Mouse (Mus musculus): ENCODE measurements around the gene Dbn1.

The Dbn1 gene

DNA sequence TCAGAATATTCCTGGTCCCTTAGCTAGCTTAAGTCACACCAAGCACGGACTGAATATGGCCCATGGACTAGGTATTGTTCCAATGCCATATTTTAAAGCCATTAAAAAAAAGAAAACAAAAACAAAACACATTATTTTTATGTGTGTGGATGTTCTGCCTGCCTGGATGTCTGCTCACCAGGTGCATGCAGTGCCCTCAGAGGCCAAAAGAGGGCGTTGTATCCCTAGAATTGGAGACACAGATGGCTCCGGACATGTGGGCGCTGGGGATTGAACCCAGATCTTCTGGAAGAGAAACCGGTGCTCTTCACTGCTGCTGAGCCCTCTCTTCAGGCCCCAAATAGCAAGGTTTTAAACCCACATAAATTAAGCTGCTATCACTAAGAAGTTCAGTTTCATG lies 9.9 kb downstream of the Dbn1 start:
- peak; percentile 60 for DNase-seq (ENCODE audit: low read depth, low spot score)

DNA sequence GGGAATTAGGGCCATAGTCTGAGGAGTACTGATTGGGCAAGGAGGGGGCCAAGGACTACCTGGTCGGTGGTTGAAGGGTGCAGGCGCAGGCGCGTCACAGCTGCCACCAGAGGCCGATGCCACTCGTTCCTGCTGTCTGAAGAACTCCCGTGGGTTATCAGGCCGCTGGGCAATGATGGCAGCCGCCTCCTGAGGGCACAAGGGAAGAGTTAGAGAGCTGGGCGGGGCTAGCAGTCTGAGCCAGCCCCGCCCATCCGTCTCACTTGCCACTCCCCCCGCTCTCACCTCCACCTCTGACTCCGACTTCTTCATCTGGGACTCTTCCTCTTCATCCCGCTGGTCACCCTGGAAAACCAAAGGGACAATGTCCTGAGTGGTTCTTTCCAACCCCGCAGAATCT lies 10.4 kb downstream of the Dbn1 start:
- DNase-seq (ENCODE audit: low read depth, low spot score), result peak; percentile 34

DNA sequence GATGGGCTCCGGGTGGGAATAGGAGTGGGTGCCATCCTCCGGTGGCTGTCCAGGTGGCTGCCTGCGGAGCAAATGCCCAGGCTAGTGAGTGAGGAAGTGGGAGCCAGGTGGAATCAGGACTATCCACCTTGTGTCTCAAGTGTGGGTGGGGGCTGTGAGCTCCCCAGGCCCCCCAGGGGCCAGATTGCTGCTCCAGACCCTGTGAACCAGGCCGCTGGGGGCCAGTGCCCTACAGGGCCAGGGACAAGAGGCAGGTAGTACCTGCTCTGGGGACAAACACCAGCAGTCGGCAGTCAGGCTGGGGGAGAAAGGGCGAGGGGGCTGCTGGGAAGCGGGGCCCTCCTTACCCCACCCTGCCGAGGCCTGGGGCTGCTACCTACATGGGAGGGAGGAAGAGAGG lies 11.7 kb downstream of the Dbn1 start:
- DNase-seq (ENCODE audit: low read depth, low spot score), result no peak

DNA sequence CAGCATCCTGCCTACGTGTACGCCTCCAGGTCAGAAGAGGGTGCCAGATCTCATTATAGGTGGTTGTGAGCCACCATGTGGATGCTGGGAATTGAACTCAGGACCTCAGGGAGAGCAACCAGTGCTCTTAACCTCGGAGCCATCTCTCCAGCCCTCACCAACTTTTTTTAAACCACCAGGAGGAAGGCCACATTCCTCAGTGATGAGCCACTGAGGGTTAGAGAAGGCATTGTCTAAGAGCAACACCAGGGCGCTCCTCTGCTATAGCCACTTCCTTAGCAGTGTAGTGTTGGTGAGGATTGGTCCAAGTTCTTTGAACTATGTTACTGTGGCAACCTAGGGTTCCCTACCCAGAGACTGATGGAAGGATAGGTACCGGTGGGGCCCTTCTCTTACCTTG lies 12.2 kb downstream of the Dbn1 start:
- DNase-seq (ENCODE audit: low read depth, low spot score), result no peak

DNA sequence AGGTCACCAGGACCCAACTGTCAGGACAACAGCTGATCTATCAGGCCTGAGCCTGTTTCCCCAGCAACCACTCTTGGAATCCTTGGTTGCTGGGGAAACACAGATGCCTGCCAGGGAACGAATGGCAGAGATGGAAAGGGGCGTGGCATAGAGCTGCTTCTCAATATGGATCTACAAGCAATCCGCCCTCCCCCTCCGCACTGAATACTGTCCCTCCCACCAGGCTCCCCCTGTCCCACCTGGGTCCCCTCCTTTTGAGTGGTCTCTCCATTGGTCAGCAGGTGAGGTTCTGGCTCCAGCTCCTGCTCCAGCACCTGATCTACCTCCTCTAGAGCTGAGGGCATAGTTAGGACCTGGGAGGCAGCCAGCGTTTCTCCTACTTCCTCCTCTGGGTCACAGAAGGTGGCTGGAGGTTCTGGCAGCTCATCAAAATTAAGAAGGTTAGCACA lies 13.3 kb downstream of the Dbn1 start:
- no peak for DNase-seq (ENCODE audit: low read depth, low spot score)

DNA sequence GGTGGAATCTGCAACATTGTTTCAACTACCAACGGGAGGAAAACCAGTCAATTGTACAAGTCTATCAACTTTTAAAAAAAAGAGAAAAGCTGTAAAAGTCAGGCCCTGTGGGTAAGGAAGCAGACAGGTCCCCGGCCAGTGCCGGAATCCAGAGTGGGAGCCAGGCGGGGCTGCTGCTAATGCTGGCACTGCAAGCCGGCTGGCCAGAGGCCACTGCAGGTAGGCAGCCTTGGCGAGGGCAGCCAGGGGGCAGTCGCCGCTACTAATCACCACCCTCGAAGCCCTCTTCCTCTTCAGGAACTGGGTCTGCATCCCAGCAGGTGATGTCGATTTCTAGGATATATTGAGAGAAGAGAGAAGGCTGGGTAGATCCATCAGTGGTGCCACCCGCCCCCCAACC lies 13.9 kb downstream of the Dbn1 start:
- no peak for DNase-seq (ENCODE audit: low read depth, low spot score)

DNA sequence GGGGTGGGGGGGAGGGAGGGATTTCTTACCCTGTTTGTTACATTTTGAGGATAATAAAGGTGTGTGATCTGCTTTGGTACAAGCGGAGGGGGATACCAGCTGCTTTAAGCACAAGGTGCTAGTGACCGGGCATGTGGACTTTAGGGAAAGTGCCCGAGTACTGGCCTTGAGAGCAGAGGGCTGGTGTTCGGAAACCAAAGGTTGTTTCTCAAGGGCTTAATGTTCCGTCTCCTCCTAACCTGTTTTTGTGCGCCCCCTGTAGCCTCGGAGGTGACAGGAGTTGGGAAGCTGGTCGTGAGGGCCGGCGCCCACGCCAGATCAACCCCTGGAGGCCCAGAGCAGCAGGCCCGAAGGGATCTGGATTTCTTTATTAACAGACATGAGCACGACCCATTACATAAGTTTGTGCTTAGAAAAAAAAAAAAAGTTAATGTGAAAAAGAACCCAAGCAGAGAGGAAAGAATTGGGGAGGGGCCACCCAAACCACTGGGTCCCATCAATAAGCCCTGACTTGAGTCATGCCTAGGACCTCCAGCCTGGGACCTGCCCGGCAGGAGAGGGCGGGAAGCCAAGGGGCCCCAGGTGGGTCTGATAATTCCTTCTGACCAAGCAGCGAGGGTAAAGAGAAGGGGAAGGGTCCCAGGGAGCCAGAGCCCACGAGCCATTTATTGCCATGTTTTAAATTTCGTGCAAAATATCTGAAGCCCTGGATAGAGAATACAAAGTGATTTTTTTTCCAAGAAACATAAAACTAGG lies 14.7 kb downstream of the Dbn1 start:
- DNase-seq (ENCODE audit: low read depth, low spot score), result peak; percentile 69

DNA sequence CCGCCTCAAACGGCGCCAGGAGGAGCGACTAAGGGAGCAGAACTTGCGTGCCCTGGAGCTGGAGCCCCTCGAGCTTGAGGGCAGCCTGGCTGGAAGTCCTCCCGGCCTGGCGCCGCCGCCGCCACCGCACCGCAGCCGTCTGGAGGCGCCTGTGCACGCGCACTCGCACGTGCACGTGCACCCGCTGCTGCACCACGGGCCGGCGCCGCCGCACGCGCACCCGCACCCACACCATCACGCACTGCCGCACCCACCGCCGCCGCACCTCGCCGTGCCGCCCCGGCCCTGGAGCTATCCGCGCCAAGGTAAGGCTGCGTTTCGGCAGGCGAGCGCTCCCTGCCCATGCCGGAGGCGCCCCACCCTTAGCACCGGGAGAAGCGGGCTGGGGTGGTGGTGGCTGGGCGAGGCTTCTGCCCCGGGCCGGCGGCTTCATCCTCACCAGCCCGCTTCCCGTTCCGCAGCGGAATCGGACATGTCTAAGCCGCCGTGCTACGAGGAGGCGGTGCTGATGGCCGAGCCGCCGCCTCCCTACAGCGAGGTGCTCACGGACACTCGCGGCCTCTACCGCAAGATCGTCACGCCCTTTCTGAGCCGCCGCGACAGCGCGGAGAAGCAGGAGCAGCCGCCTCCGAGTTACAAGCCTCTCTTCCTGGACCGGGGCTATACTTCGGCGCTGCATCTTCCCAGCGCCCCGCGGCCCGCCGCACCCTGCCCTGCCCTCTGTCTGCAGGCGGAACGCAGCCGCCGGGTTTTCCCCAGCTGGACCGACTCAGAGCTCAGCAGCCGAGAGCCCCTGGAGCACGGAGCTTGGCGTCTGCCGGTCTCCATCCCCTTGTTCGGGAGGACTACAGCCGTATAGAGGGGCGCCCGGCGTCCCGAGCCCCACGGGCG lies 15.5 kb downstream of the Dbn1 start:
- peak; percentile 36 for DNase-seq (ENCODE audit: low read depth, low spot score)

DNA sequence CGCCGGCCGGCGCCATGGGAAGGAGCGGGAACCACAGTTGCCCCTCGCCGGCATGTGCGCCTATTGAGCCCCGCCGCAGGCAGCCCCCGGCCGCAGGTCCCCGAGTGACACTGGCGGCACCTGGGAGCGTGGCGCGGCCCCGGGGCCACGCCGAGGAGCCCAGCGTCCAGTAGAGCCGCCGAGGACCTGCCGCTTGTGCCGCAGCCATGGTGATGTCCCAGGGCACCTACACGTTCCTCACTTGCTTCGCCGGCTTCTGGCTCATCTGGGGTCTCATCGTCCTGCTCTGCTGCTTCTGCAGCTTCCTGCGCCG lies 16.1 kb downstream of the Dbn1 start:
- DNase-seq (ENCODE audit: low read depth, low spot score), result no peak

DNA sequence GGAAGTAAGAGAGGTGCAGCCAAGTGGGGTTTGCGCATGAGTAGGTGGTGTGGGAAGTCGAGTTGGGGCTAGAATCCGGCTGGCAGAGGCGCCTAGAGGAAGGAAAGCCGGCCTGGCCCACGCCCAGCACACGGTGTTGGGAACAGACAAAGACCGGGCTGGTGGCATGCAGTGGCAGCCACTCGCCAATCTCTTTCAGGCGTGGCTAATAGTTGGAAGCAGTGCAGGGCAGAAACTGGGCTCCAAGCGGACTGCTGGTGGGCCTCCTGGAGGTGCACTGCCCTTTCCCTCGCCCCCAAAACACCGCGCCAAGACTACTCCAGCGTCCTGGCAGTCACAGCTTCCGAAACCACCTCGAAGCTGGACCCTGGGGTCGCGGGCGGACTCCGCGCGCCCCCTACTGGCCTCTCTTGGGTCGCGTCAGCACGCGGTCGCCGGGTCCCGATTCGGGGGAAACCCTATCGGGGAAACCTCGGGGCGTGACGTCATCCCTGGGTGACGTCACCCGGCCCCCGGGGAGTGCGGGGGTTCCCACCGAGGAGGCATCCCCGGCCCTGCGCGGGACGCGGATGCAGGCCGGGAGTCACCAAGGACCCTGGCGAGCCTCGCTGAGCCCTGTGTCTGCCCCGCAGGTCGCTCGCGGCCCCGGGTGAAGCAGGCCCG lies 16.6 kb downstream of the Dbn1 start:
- DNase-seq (ENCODE audit: low read depth, low spot score), result peak; percentile 78

DNA sequence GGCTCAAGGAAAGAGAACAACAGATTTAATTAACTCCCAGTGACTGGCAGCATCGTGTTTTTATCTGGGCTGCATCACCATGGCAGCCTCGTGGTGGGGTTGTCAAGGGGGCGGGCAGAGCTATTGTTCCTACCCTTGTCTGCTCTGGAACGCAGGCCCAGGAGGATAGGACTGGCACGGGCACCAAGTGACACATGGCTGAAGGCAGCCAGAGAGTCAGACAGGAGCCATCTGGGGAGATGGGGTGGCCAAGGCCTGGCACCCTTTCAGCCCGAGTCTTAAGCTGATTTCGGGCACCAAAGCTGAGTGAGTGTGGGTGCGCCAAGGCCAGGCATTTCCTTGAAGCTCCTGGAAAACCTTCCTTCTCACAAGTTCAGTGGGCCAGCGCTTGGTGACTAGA lies 17.5 kb downstream of the Dbn1 start:
- no peak for DNase-seq (ENCODE audit: low read depth, low spot score)

DNA sequence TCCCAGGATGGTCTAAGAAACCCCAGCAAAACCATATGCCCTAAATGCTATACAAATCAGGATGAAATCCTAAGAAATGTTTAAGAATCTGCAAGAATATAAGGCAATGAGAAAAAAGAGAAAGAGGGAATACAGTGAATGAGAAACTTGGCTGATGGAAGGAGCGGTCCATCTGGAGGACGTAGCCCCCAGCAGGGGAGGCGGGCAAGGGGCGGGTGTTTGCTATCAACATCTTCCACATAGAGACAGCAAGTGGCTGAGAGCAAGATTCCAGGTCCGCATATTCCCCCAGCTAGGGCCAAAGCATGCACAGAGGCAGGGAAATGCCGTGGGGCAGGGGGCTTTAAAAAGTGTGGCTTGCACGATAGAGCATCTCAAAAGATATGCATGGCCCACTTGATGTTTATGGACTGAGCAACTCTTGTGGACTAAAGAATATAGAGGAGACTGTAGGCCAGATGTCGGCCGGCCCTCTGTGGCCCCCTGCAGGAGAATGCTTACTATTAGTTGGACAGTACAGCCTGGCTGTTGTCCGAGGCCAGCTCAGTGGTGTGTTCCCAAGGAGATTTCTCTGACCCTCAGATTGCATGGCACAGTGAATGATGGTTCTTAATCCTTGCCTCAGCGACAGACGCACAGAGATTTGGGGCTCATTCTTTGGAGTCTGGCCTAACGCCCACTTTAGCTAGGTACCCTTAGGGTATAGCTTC lies 18.9 kb downstream of the Dbn1 start:
- no peak for DNase-seq (ENCODE audit: low read depth, low spot score)

DNA sequence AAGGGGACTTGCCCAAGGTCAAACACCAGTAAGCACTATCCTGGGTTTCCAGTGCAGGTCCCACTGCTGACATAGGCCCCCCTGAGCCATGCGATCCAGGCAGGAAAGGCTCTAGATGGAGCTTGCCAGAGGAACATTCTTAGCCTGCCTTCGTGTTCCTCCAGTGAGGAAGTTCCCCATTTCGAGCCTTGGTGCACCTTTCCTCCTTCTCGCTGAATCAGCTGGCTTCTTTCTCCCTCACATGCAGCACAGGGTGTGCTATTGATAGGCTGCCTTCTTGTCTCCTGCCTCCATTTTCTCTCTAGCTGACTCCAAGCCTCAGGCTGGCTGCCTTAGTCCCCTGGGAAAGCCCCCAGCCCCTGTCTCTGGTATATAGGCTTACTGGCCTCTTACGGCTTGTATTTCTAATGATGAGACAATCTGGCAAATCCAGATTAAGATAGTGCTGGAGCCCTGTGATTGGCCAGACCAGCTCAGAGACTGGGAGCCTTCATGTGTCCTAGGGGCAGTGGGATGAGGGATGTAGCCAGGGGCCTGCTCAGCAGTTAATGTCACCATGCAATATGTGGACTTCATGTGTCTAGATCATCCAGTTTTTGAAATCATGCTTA lies 22.0 kb downstream of the Dbn1 start:
- DNase-seq (ENCODE audit: low read depth, low spot score), result no peak

DNA sequence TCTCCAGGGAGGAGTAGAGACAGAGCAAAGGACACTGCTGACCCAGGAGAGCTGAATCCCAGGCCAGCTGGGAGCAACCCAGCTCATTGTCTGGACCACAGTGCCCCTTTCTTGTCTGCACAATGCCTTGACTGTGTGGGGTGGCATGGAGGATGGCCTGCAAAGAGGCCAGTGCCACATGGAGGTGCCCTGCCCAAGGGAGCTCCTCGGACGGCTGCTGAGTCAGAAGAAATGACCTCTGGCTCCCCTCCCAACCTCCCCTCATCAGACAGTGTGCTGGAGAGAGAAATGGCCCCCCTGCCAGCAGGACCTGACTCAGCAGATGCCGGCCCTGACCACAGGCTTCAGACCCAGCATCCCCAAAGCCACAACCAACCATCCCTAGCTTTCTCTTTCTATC lies 22.7 kb downstream of the Dbn1 start:
- no peak for DNase-seq (ENCODE audit: low read depth, low spot score)

DNA sequence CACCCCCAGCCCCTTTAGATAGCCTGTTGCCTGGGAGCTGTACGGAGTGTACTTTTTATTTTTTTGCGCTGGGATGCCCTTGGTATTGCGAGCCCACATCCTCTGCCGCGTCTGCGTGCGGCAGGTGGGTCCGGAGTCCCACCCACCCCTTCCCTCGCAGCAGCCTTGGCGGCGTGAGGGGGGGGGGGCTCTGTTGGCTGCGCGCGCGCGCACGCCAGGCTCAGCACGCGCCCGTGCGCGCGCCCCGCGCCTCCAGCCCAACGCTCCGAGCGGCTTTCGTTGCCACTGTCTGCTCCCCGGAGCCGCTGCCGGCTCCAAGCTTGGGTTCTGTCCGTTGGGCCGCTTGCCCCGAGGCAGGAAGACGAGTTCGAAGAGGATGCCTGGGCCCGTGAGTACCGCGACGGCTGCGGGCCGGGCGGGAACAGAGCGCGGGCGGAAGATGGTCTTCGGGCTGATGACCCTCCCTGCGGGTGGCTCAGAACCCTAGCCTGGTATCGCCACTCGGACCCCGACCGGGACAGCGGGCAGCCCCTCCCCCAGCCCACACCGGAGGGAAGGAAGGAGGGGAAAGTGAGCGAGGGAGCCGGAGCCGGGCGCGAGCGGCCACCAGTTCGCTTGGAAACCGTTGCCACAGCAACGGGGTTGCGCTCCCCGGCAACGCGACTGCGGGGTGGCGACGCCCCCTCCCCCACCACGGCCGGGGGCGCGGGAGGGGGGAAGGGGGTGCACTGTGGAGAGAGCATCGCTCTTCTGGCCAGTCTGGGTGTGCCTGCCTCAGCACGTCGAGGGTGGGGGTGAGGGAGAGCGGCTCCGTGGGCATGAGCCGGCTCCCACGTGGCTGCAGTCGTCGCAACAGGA lies 23.7 kb downstream of the Dbn1 start, which contains the start of gene Prr7:
Gene Prr7, plus strand, starts transcription at position 241 of the 858 bp plus-strand sequence.
- peak; percentile 62 for DNase-seq (ENCODE audit: low read depth, low spot score)

DNA sequence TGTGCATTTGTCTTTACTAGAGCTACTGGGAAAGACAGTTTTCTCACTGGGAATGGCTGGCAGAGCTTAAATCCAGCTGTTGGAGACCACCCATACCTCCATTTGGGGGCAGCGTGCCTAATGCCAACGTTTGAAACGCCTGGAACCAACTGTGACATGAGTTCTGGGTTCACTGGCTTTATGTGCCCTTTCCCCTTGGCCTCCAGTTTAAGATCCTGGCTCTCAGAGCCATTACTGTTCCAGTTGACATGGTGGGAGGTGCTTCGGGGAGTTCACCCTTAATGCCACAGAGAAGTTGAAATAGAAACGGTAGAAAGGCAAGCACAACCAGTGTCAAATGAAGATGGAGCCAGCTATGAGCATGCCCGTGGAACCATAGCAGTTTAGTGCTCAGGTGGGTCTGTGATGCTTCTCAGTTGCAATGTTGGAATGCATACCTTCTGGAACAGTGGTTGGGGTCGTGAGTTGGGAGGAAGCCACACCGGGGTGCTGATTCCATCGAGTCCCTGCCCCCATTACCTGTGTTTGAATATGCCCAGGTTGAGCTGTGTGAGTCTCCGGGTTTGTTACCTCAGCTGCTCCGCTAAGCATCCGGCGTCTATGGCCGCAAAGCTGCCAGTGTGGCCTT lies 24.4 kb downstream of the Dbn1 start:
- DNase-seq (ENCODE audit: low read depth, low spot score), result no peak

DNA sequence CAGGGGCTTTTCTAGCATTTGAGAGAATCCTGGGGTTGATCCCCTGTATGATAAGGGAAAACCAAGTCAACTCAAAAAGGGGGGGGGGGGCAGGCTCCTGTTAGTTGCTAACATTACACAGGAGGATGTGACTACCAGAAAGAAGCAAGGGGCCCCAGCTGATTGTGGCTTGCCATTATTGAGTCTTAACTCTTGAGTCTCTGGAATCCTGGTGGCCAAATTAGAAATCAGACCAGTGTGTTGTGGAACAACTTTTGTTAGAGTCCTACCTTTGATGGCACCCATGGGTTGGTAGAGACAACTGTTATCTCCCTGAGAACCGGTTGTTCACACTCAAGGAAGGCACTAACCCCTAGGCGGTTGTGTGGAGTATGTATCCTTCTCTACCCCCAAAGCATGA lies 24.9 kb downstream of the Dbn1 start:
- DNase-seq (ENCODE audit: low read depth, low spot score), result no peak

DNA sequence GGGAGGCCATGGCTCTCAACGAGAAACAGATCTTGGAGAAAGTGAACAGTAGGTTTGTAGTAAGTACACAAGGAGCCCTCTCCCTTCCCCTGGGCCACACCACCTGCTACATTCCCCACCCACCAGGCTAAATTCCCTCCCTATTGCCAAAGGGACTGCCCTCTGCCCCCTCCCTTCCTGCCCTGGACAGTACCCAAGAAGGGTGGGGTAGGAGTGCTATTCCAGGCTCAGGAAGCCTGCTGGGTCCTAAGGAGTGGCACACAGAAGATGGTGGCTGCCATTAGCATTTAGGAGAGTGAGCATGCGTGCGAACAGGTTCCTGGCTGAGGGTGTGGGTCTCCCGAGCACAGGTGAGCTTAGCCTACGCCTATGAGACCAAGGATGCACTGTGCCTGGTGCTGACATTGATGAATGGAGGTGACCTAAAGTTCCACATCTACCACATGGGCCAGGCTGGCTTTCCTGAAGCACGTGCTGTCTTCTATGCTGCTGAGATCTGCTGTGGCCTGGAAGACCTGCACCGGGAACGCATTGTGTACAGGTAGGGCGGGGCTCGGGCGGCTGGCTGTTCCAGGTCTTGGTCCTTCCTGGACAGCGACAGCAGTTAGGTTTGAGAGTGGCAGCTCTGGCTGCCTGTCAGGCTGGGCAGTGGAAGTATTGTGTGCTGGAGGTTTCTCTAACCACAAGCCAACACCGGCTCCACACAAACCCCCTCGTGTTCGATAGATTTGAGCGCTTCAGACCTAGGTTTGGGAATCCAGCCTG lies 35.9 kb downstream of the Dbn1 start:
- DNase-seq (ENCODE audit: low read depth, low spot score), result no peak

DNA sequence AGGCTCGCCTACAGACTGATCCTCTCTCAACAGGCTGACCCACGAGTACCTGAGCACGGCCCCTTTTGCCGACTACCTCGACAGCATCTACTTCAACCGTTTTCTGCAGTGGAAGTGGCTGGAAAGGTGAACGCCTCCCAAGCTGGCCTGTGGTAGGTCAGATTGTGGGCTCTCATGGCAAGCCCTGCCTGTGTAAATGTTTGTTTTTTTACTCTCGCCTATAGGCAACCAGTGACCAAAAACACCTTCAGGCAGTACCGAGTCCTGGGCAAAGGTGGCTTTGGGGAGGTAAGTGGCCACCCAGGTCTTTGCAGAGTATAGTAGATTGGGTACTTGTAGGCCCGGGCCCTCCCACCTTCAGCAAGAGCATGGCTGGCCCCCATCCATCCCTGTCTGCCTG lies 36.6 kb downstream of the Dbn1 start:
- no peak for DNase-seq (ENCODE audit: low read depth, low spot score)

Measured in ES-CJ7 (cell line).